Comparison of ENCODE assay signal across 24 mouse cellular contexts in the genomic region with DNA sequence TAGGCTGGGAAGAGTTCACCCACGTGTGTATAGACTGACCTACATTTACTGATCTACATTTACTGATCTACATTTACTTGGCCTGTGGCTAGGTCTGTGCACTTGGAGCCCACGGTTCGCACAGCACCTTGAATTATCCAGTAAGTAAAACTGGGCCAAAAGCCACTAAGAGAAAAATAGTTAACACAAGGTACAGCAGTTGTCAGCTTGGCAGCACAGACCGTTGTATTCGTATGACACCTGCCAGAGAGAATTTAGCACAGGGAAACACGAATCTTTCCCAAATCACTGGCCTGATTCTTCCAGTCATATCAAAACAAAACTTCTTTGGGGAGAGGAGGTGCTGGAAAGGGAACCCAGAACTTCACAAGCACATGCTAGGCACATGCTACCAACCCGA. TPM values are rescaled to one million over a fixed set of nuclear protein-coding genes. Genes with fewer than 3 reads are reported as not detected.
DNase-seq lines count a peak whose midpoint lies in the region; ATAC-seq and TF ChIP-seq lines count a peak whose summit lies in the region.
"Had no signal": no experiment of that assay in that cellular context is flagged by ENCODE, and none has a peak within 500 bp of the region (broad histone marks: within the 10 kb centered on the region; RNA-seq: fewer than 3 reads in every experiment).

No protein-coding gene starts in this region.

- no peak overlapping the region for H3K4me3 ChIP-seq in forebrain, postnatal 0 days (ENCODE audit: low read depth, low read length)
- no peak overlapping the region for H3K4me3 ChIP-seq in forebrain, embryonic 11.5 days (ENCODE audit: low read depth, low read length)
- H3K4me3 ChIP-seq in brown adipose tissue, adult 24 weeks (ENCODE audit: insufficient read depth, low read depth, low read length) = no peak overlapping the region

- WGBS in forebrain, postnatal 0 days = 70% methylated on average over 7 of the region's 7 CpGs
- WGBS in forebrain, embryonic 11.5 days = 85% methylated on average over 7 of the region's 7 CpGs

- no peaks in the 10 kb centered on the region for H3K36me3 ChIP-seq in forebrain, postnatal 0 days (ENCODE audit: insufficient read depth)
- H3K36me3 ChIP-seq in forebrain, embryonic 11.5 days (ENCODE audit: control insufficient read depth, insufficient read depth, low read length) = no peaks in the 10 kb centered on the region
- H3K36me3 ChIP-seq: G1E had no signal

- H3K4me2 ChIP-seq in forebrain, postnatal 0 days (ENCODE audit: low read depth) = no peak overlapping the region
- H3K4me2 ChIP-seq in forebrain, embryonic 11.5 days (ENCODE audit: low read depth, low read length, severe bottlenecking) = no peak overlapping the region

- TF ChIP-seq CTCF in forebrain, postnatal 0 days (IDR thresholded peaks at IDR 0.05; ENCODE audit: low read depth) = no peak

- DNase-seq in forebrain, postnatal 0 days = peak; percentile 21
- no peak for DNase-seq in forebrain, embryonic 11.5 days (ENCODE audit: low spot score)
- peak; percentile 61 for DNase-seq in heart, adult 11 months
- no peak for DNase-seq in heart, adult 18-20 months
- DNase-seq in brain, adult 2 months (ENCODE audit: low read depth, low spot score) = peak; percentile 54
- DNase-seq in right cerebral cortex, postnatal 25 days = no peak
- DNase-seq in adrenal gland, adult 8-10 months = no peak
- DNase-seq: adrenal gland, adult 2 months; adrenal gland, postnatal 10 days; adrenal gland, postnatal 14 days; adrenal gland, postnatal 25 days; adrenal gland, postnatal 36 days; B cell, adult 2 months; cerebellum, adult 11 months; cerebellum, adult 11-12 months; cerebellum, adult 18-20 months; cerebellum, adult 8-10 months had no signal

- peaks cover 5% of the 10 kb centered on the region; the same call in 1 of the 2 replicates for H3K4me1 ChIP-seq in forebrain, postnatal 0 days (ENCODE audit: insufficient read depth)
- H3K4me1 ChIP-seq in forebrain, embryonic 11.5 days (replicated peaks; ENCODE audit: control insufficient read depth, insufficient read depth, low read length) = peaks cover 13% of the 10 kb centered on the region
- peaks cover 9% of the 10 kb centered on the region; the same call in 1 of the 2 replicates for H3K4me1 ChIP-seq in brown adipose tissue, adult 24 weeks (ENCODE audit: control insufficient read depth, insufficient read depth, insufficient read length, low read length)

- H3K9me3 ChIP-seq in forebrain, postnatal 0 days (ENCODE audit: low read length) = no peaks in the 10 kb centered on the region
- H3K9me3 ChIP-seq in forebrain, embryonic 11.5 days (ENCODE audit: control insufficient read depth, low read length) = no peaks in the 10 kb centered on the region
- H3K9me3 ChIP-seq: G1E had no signal

- no peak for ATAC-seq in forebrain, postnatal 0 days
- no peak for ATAC-seq in forebrain, embryonic 11.5 days (replicated peaks; ENCODE audit: low FRiP score)
- ATAC-seq: activated CD4-positive, CD25-positive, alpha-beta regulatory T cell, adult 4 months; CD4-positive, CD25-positive, alpha-beta regulatory T cell, adult 4 months; Patski had no signal

- H3K9ac ChIP-seq in forebrain, postnatal 0 days = no peak overlapping the region
- H3K9ac ChIP-seq in forebrain, embryonic 11.5 days (ENCODE audit: low read length) = no peak overlapping the region

- no peak overlapping the region for H3K27ac ChIP-seq in forebrain, postnatal 0 days (ENCODE audit: low read depth, low read length)
- H3K27ac ChIP-seq in forebrain, embryonic 11.5 days (ENCODE audit: low read depth, low read length) = no peak overlapping the region
- H3K27ac ChIP-seq in brown adipose tissue, adult 24 weeks (replicated peaks; ENCODE audit: low read depth, low read length) = 0 out of 2 replicates have a peak overlapping the region, but pooled peaks have one; percentile 0

- H3K27me3 ChIP-seq in forebrain, postnatal 0 days (ENCODE audit: insufficient read depth, low read length) = no peaks in the 10 kb centered on the region
- peaks cover 12% of the 10 kb centered on the region for H3K27me3 ChIP-seq in forebrain, embryonic 11.5 days (ENCODE audit: control insufficient read depth, insufficient read depth, low read length)
- H3K27me3 ChIP-seq: CH12.LX, Patski had no signal

RNA-seq across cellular contexts. Expression of gene 6030445D17Rik, which starts 3.8 kb away (rescaled TPM):
- total RNA-seq in forebrain, postnatal 0 days (2014; rRNA removed) = 0.23 and 0.29 TPM in 2 replicates
- 0.10 and 0.23 TPM in 2 replicates for polyA plus RNA-seq in forebrain, postnatal 0 days (2015; fragmentation: Nextera tagmentation; extraction: Ambion mirVana)
- not detected in 2 replicates for polyA plus RNA-seq in forebrain, embryonic 11.5 days (2014; fragmentation: Nextera tagmentation; extraction: Ambion mirVana)
- under 1 TPM; 0.15 to 0.21 TPM for total RNA-seq in heart, adult 18-20 months (2021)
- not detected in 2 replicates for polyA plus RNA-seq in brown adipose tissue, adult 24 weeks (2012; ENCODE audit: insufficient read depth, insufficient read length, missing spikeins)
- under 1 TPM; 0.31 to 0.92 (median 0.50) TPM for total RNA-seq in adrenal gland, adult 8-10 months (2022)
- total RNA-seq: adrenal gland, adult 2 months; CH12.LX; G1E had no signal
- polyA plus RNA-seq: activated CD4-positive, CD25-positive, alpha-beta regulatory T cell, adult 4 months; CD4-positive, CD25-positive, alpha-beta regulatory T cell, adult 4 months; G1E had no signal

RNA-seq across cellular contexts. Expression of gene Luzp1, which starts 11.3 kb away (rescaled TPM):
- 11.6 and 20.8 TPM in 2 replicates for total RNA-seq in forebrain, postnatal 0 days (2014; rRNA removed)
- polyA plus RNA-seq in forebrain, postnatal 0 days (2015; fragmentation: Nextera tagmentation; extraction: Ambion mirVana) = 34.8 and 50.0 TPM in 2 replicates
- 119 and 121 TPM in 2 replicates for polyA plus RNA-seq in forebrain, embryonic 11.5 days (2014; fragmentation: Nextera tagmentation; extraction: Ambion mirVana)
- 10 to 100 TPM; 29.3 to 38.1 TPM for total RNA-seq in heart, adult 18-20 months (2021)
- 21.0 and 34.3 TPM in 2 replicates for polyA plus RNA-seq in brown adipose tissue, adult 24 weeks (2012; ENCODE audit: insufficient read depth, insufficient read length, missing spikeins)
- total RNA-seq in adrenal gland, adult 8-10 months (2022) = 10 to 100 TPM; 26.4 to 46.4 (median 40.1) TPM
- polyA plus RNA-seq: G1E had no signal

RNA-seq across cellular contexts. Expression of gene Htr1d, which starts 35.0 kb away (rescaled TPM):
- 2.0 and 2.4 TPM in 2 replicates for total RNA-seq in forebrain, postnatal 0 days (2014; rRNA removed)
- polyA plus RNA-seq in forebrain, postnatal 0 days (2015; fragmentation: Nextera tagmentation; extraction: Ambion mirVana) = 2.4 and 3.1 TPM in 2 replicates
- 0.21 and 0.25 TPM in 2 replicates for polyA plus RNA-seq in forebrain, embryonic 11.5 days (2014; fragmentation: Nextera tagmentation; extraction: Ambion mirVana)
- not detected for total RNA-seq in heart, adult 18-20 months (2021)
- not detected in 2 replicates for polyA plus RNA-seq in brown adipose tissue, adult 24 weeks (2012; ENCODE audit: insufficient read depth, insufficient read length, missing spikeins)
- under 1 TPM in 1 of 4 experiments, not detected in 3; 0.19 TPM for total RNA-seq in adrenal gland, adult 8-10 months (2022)
- total RNA-seq: adrenal gland, adult 2 months; adrenal gland, postnatal 14 days; adrenal gland, postnatal 25 days; CH12.LX; MEL had no signal
- polyA plus RNA-seq: adrenal gland, adult 2 months; CD4-positive, CD25-positive, alpha-beta regulatory T cell, adult 4 months; G1E had no signal

Comparison
In these comparisons a context has a peak if more than half of its experiments do, and no peak if none do; other contexts are left out.
1. DNase-seq: peak in forebrain, postnatal 0 days (single experiment), heart, adult 11 months (single experiment) and brain, adult 2 months (single experiment); none in forebrain, embryonic 11.5 days (single experiment), heart, adult 18-20 months (0 of 2), right cerebral cortex, postnatal 25 days (single experiment) and adrenal gland, adult 8-10 months (single experiment).